Mouse (Mus musculus) forebrain, embryonic 11.5 days (tissue): ENCODE measurements around the gene Abl1. TPM values are rescaled to one million over a fixed set of nuclear protein-coding genes. Genes with fewer than 3 reads are reported as not detected.
A peak's percentile ranks its signal among the peaks of the same experiment; 100 is the strongest.

Source experiments
- ATAC-seq: fragments of 200-750 bp; cut with Nextera tagmentation; replicated peaks from 2 replicates; pipeline ENCODE4 v1.8.0; 2017; ENCODE audit warnings: moderate TSS enrichment; ENCODE audit not compliant: low FRiP score
- DNase-seq: peaks from one replicate; pipeline ENCODE4 v3.0.0-alpha.2; 2017; ENCODE audit warnings: low spot score
- H3K27ac ChIP-seq: fragments of 300-500 bp; sonication (generic); 2 replicates; pipeline ENCODE4 v1.5.1; 2014; ENCODE audit warnings: low read depth, low read length
- H3K27me3 ChIP-seq: fragments of 300-500 bp; sonication (generic); 2 replicates; pipeline ENCODE4 v1.6.1; 2014; ENCODE audit warnings: mild to moderate bottlenecking, low read length, mixed read lengths; ENCODE audit not compliant: control insufficient read depth, insufficient read depth
- H3K36me3 ChIP-seq: fragments of 300-500 bp; sonication (generic); 2 replicates; pipeline ENCODE4 v1.6.1; 2014; ENCODE audit warnings: mild to moderate bottlenecking, low read length, moderate library complexity, mixed read lengths; ENCODE audit not compliant: control insufficient read depth, insufficient read depth
- H3K4me1 ChIP-seq: fragments of 300-500 bp; sonication (generic); replicated peaks from 2 replicates; pipeline ENCODE4 v1.6.1; 2014; ENCODE audit warnings: low read length, mixed read lengths; ENCODE audit not compliant: control insufficient read depth, insufficient read depth
- H3K4me2 ChIP-seq: fragments of 300-500 bp; sonication (generic); 2 replicates; pipeline ENCODE4 v1.6.1; 2014; ENCODE audit warnings: low read depth, mild to moderate bottlenecking, low read length, moderate library complexity, mixed read lengths; ENCODE audit not compliant: severe bottlenecking
- H3K4me3 ChIP-seq: fragments of 300-500 bp; sonication (generic); 2 replicates; pipeline ENCODE4 v1.5.1; 2014; ENCODE audit warnings: low read depth, low read length
- H3K9ac ChIP-seq: fragments of 300-500 bp; sonication (generic); 2 replicates; pipeline ENCODE4 v1.6.1; 2014; ENCODE audit warnings: low read length
- H3K9me3 ChIP-seq: fragments of 300-500 bp; sonication (generic); 2 replicates; pipeline ENCODE4 v1.6.1; 2016; ENCODE audit warnings: low read length, mixed read lengths; ENCODE audit not compliant: control insufficient read depth
- WGBS: fragments of 180-500 bp; shearing (Covaris S2); extraction: QIAGEN DNeasy Blood & Tissue Kit; methylation state at CpG from one replicate; pipeline ENCODE4 v1.1.7; 2014; 5-methylcytosine and 5-hydroxymethylcytosine counted together
- polyA plus RNA-seq: library from polyadenylated mRNA; unstranded; fragments of >200 nt; fragmentation: Nextera tagmentation; extraction: Ambion mirVana; gene quantifications from 2 replicates; pipeline ENCODE4 v1.2.1, GENCODE M21; 2014

Abl1 gene
- polyA plus RNA-seq, 1 experiment from 2014 or later: 56.7 TPM

- H3K27me3 ChIP-seq: peaks cover 38% of the 10 kb centered on the region
- WGBS: under 1% methylated on average over 82 of the region's 88 CpGs
These were observed 157.9 kb downstream of the Abl1 start, which contains the start of gene Fibcd1 for GRCm38 (mm10) chr2:31845896-31846691. Gene Fibcd1, minus strand, starts transcription at chr2:31846005.

GRCm38 (mm10) chr2:31846692-31847660 lies 158.8 kb downstream of the Abl1 start:
- peak overlapping the region; percentile 55 for H3K9ac ChIP-seq
- H3K36me3 ChIP-seq: no peaks in the 10 kb centered on the region
- 3% methylated on average over 35 of the region's 35 CpGs for WGBS
- H3K9me3 ChIP-seq: no peaks in the 10 kb centered on the region
- peak overlapping the region; percentile 95 for H3K4me2 ChIP-seq
- ATAC-seq (no peak), DNase-seq (peak; percentile 61)
- peaks cover 38% of the 10 kb centered on the region for H3K27me3 ChIP-seq
- peaks cover 23% of the 10 kb centered on the region for H3K4me1 ChIP-seq
- peak overlapping the region; percentile 48 for H3K4me3 ChIP-seq
- H3K27ac ChIP-seq: no peak overlapping the region

More at GRCm38 (mm10) chr2:31845896-31846691, 157.9 kb downstream of the Abl1 start, which contains the start of gene Fibcd1:
- Histone ChIP-seq H3K36me3 (no peaks in the 10 kb centered on the region), H3K9me3 (no peaks in the 10 kb centered on the region), H3K4me2 (peak within 1 kb of the TSS; percentile 95), H3K4me3 (peak within 1 kb of the TSS; percentile 48), H3K27ac (no peak within 1 kb of the TSS), H3K4me1 (peaks cover 23% of the 10 kb centered on the region), H3K9ac (peak within 1 kb of the TSS; percentile 55)
- ATAC-seq (peak; percentile 51; the same call in 1 of the 2 replicates), DNase-seq (peak; percentile 73)

GRCm38 (mm10) chr2:31847908-31848307 lies 159.7 kb downstream of the Abl1 start:
- H3K4me2 ChIP-seq: no peak overlapping the region
- DNase-seq (no peak), ATAC-seq (no peak; the same call in 1 of the 2 replicates)
- H3K36me3 ChIP-seq: no peaks in the 10 kb centered on the region
- WGBS: 27% methylated on average over 6 of the region's 6 CpGs
- H3K9ac ChIP-seq: no peak overlapping the region
- H3K4me1 ChIP-seq: peaks cover 23% of the 10 kb centered on the region
- H3K9me3 ChIP-seq: no peaks in the 10 kb centered on the region
- H3K27ac ChIP-seq: no peak overlapping the region
- peaks cover 38% of the 10 kb centered on the region for H3K27me3 ChIP-seq
- H3K4me3 ChIP-seq: no peak overlapping the region

- no peaks in the 10 kb centered on the region for H3K9me3 ChIP-seq
- no peak overlapping the region for H3K27ac ChIP-seq
- no peaks in the 10 kb centered on the region for H3K36me3 ChIP-seq
- peaks cover 18% of the 10 kb centered on the region for H3K4me1 ChIP-seq
- DNase-seq (no peak), ATAC-seq (no peak)
- no peak overlapping the region for H3K4me3 ChIP-seq
- WGBS: 57% methylated on average over 12 of the region's 12 CpGs
- H3K4me2 ChIP-seq: no peak overlapping the region
- no peak overlapping the region for H3K9ac ChIP-seq
- peaks cover 28% of the 10 kb centered on the region for H3K27me3 ChIP-seq
These were observed 162.0 kb downstream of the Abl1 start for GRCm38 (mm10) chr2:31850141-31850540.

Other genes with a start within 250 kb of the Abl1 start
- 3.3 and 6.8 TPM in 2 replicates for gene Ass1, start 218.2 kb upstream of the Abl1 start, polyA plus RNA-seq
- 102 and 106 TPM in 2 replicates for gene Fubp3, start 115.7 kb upstream of the Abl1 start, polyA plus RNA-seq
- gene Prdm12, start 48.3 kb upstream of the Abl1 start, polyA plus RNA-seq: 3.9 and 4.1 TPM in 2 replicates
- 72.2 and 76.0 TPM in 2 replicates for gene Exosc2, start 17.7 kb upstream of the Abl1 start, polyA plus RNA-seq
- 0.16 and 0.24 TPM in 2 replicates for gene Qrfp, start 122.2 kb downstream of the Abl1 start, polyA plus RNA-seq
- gene Fibcd1, start 157.6 kb downstream of the Abl1 start, polyA plus RNA-seq: 0.24 and 0.39 TPM in 2 replicates
- gene Lamc3, start 198.9 kb downstream of the Abl1 start, polyA plus RNA-seq: 6.1 and 6.3 TPM in 2 replicates